Mouse (Mus musculus): ENCODE results near the gene Cd93. TPM values are rescaled to one million over a fixed set of nuclear protein-coding genes. Genes with fewer than 3 reads are reported as not detected.

Gene Cd93
- polyA plus RNA-seq, 1 experiment from 2014 or later = 9.2 TPM

GRCm38 (mm10) chr2:148409141-148409540 is 34.2 kb downstream of the Cd93 start:
- Histone ChIP-seq H3K9ac (no peak overlapping the region), H3K4me2 (no peak overlapping the region), H3K27ac (replicated peaks) (no peak overlapping the region), H3K4me3 (no peak overlapping the region), H3K4me1 (replicated peaks) (peaks cover 29% of the 10 kb centered on the region), H3K36me3 (no peaks in the 10 kb centered on the region), H3K9me3 (no peaks in the 10 kb centered on the region), H3K27me3 (peaks cover 54% of the 10 kb centered on the region)
- WGBS = 25% methylated on average over 9 of the region's 9 CpGs
- ATAC-seq (ENCODE audit: low read depth) = peak; percentile 62; the same call in 1 of the 2 replicates

GRCm38 (mm10) chr2:148408761-148409120 is 34.6 kb downstream of the Cd93 start:
- Histone ChIP-seq H3K27me3 (peaks cover 56% of the 10 kb centered on the region), H3K36me3 (no peaks in the 10 kb centered on the region), H3K27ac (replicated peaks) (no peak overlapping the region), H3K4me3 (no peak overlapping the region), H3K9ac (no peak overlapping the region), H3K4me2 (peak overlapping the region; percentile 66; the same call in 1 of the 2 replicates), H3K4me1 (replicated peaks) (peaks cover 29% of the 10 kb centered on the region), H3K9me3 (no peaks in the 10 kb centered on the region)
- WGBS = 24% methylated on average over 6 of the region's 6 CpGs
- ATAC-seq (ENCODE audit: low read depth) = 0 out of 2 replicates have a peak, but pooled peaks have one; percentile 25

GRCm38 (mm10) chr2:148407870-148408760 is 35.2 kb downstream of the Cd93 start, which contains the start of gene Thbd:
Gene Thbd (minus strand): TSS chr2:148408188.
- ATAC-seq (ENCODE audit: low read depth) = peak; percentile 34
- Histone ChIP-seq H3K4me3 (peak within 1 kb of the TSS; percentile 40), H3K4me2 (peak within 1 kb of the TSS; percentile 66), H3K27me3 (peaks cover 56% of the 10 kb centered on the region), H3K27ac (replicated peaks) (no peak within 1 kb of the TSS), H3K4me1 (replicated peaks) (peaks cover 29% of the 10 kb centered on the region), H3K36me3 (no peaks in the 10 kb centered on the region), H3K9ac (peak within 1 kb of the TSS; percentile 61), H3K9me3 (no peaks in the 10 kb centered on the region)
- WGBS = 5% methylated on average over 35 of the region's 35 CpGs

GRCm38 (mm10) chr2:148406971-148407869 is 36.1 kb downstream of the Cd93 start:
- peak overlapping the region; percentile 40 for H3K4me3 ChIP-seq
- 4% methylated on average over 55 of the region's 55 CpGs for WGBS
- H3K4me2 ChIP-seq = peak overlapping the region; percentile 66
- no peaks in the 10 kb centered on the region for H3K9me3 ChIP-seq
- H3K36me3 ChIP-seq = no peaks in the 10 kb centered on the region
- H3K27ac ChIP-seq (replicated peaks) = no peak overlapping the region
- H3K27me3 ChIP-seq = peaks cover 56% of the 10 kb centered on the region
- H3K4me1 ChIP-seq (replicated peaks) = peaks cover 29% of the 10 kb centered on the region
- peak overlapping the region; percentile 61 for H3K9ac ChIP-seq
- peak; percentile 49 for ATAC-seq (ENCODE audit: low read depth)

GRCm38 (mm10) chr2:148406160-148406970 is 37.0 kb downstream of the Cd93 start:
- no peaks in the 10 kb centered on the region for H3K36me3 ChIP-seq
- H3K4me3 ChIP-seq = peak overlapping the region; percentile 40
- peaks cover 29% of the 10 kb centered on the region for H3K4me1 ChIP-seq (replicated peaks)
- no peak overlapping the region for H3K27ac ChIP-seq (replicated peaks)
- H3K27me3 ChIP-seq = peaks cover 56% of the 10 kb centered on the region
- no peaks in the 10 kb centered on the region for H3K9me3 ChIP-seq
- ATAC-seq (ENCODE audit: low read depth) = no peak
- peak overlapping the region; percentile 66 for H3K4me2 ChIP-seq
- H3K9ac ChIP-seq = peak overlapping the region; percentile 61
- WGBS = 12% methylated on average over 34 of the region's 34 CpGs

- no peak overlapping the region for H3K4me3 ChIP-seq
- no peak overlapping the region for H3K27ac ChIP-seq (replicated peaks)
- no peaks in the 10 kb centered on the region for H3K9me3 ChIP-seq
- H3K9ac ChIP-seq = no peak overlapping the region
- H3K27me3 ChIP-seq = peaks cover 56% of the 10 kb centered on the region
- ATAC-seq (ENCODE audit: low read depth) = no peak
- peaks cover 29% of the 10 kb centered on the region for H3K4me1 ChIP-seq (replicated peaks)
- 79% methylated on average over 5 of the region's 5 CpGs for WGBS
- no peaks in the 10 kb centered on the region for H3K36me3 ChIP-seq
- H3K4me2 ChIP-seq = no peak overlapping the region
Observed at GRCm38 (mm10) chr2:148404906-148405305, 38.5 kb downstream of the Cd93 start.

GRCm38 (mm10) chr2:148402227-148402626 is 41.1 kb downstream of the Cd93 start:
- H3K9ac ChIP-seq = no peak overlapping the region
- no peak overlapping the region for H3K4me3 ChIP-seq
- peaks cover 40% of the 10 kb centered on the region for H3K27me3 ChIP-seq
- 88% methylated on average over 1 of the region's 1 CpGs for WGBS
- H3K9me3 ChIP-seq = no peaks in the 10 kb centered on the region
- peaks cover 15% of the 10 kb centered on the region for H3K4me1 ChIP-seq (replicated peaks)
- no peak for ATAC-seq (ENCODE audit: low read depth)
- H3K27ac ChIP-seq (replicated peaks) = no peak overlapping the region
- no peaks in the 10 kb centered on the region for H3K36me3 ChIP-seq
- H3K4me2 ChIP-seq = no peak overlapping the region

- no peak for ATAC-seq (ENCODE audit: low read depth)
- Histone ChIP-seq H3K27ac (replicated peaks) (no peak overlapping the region), H3K36me3 (no peaks in the 10 kb centered on the region), H3K4me3 (no peak overlapping the region), H3K4me1 (replicated peaks) (peaks cover 19% of the 10 kb centered on the region), H3K9ac (no peak overlapping the region), H3K4me2 (no peak overlapping the region), H3K9me3 (no peaks in the 10 kb centered on the region), H3K27me3 (peaks cover 37% of the 10 kb centered on the region)
- 86% methylated on average over 5 of the region's 5 CpGs for WGBS
Observed at GRCm38 (mm10) chr2:148398901-148399685, 44.3 kb downstream of the Cd93 start.

GRCm38 (mm10) chr2:148397784-148398100 is 45.6 kb downstream of the Cd93 start:
- H3K9ac ChIP-seq = no peak overlapping the region
- H3K4me2 ChIP-seq = no peak overlapping the region
- H3K27me3 ChIP-seq = peaks cover 46% of the 10 kb centered on the region
- no peak overlapping the region for H3K27ac ChIP-seq (replicated peaks)
- H3K9me3 ChIP-seq = no peaks in the 10 kb centered on the region
- H3K4me3 ChIP-seq = no peak overlapping the region
- 81% methylated on average over 1 of the region's 1 CpGs for WGBS
- H3K36me3 ChIP-seq = no peaks in the 10 kb centered on the region
- no peak for ATAC-seq (ENCODE audit: low read depth)
- H3K4me1 ChIP-seq (replicated peaks) = peaks cover 19% of the 10 kb centered on the region

GRCm38 (mm10) chr2:148397015-148397783 is 46.2 kb downstream of the Cd93 start:
- H3K4me2 ChIP-seq = 0 out of 2 replicates have a peak overlapping the region, but pooled peaks have one; percentile 94

More at GRCm38 (mm10) chr2:148397015-148397783, 46.2 kb downstream of the Cd93 start:
- H3K36me3 ChIP-seq = no peaks in the 10 kb centered on the region
- no peaks in the 10 kb centered on the region for H3K9me3 ChIP-seq
- H3K4me3 ChIP-seq = no peak overlapping the region
- H3K27ac ChIP-seq (replicated peaks) = no peak overlapping the region
- no peak for ATAC-seq (ENCODE audit: low read depth)
- H3K9ac ChIP-seq = no peak overlapping the region
- H3K27me3 ChIP-seq = peaks cover 46% of the 10 kb centered on the region
- WGBS = 73% methylated on average over 11 of the region's 11 CpGs
- H3K4me1 ChIP-seq (replicated peaks) = peaks cover 19% of the 10 kb centered on the region

Measured in neural tube, embryonic 13.5 days (tissue).